Mouse (Mus musculus) erythroblast, adult 5-6 weeks (primary cell): Measurements from ENCODE around the gene Jund. TPM values are rescaled to one million over a fixed set of nuclear protein-coding genes. Genes with fewer than 3 reads are reported as not detected.

Source experiments
- ATAC-seq: replicated peaks from 2 replicates; pipeline ENCODE4 v1.8.0; 2016; ENCODE audit warnings: moderate number of reproducible peaks, mild to moderate bottlenecking, moderate TSS enrichment, inconsistent platforms; ENCODE audit not compliant: poor library complexity, low FRiP score, severe bottlenecking
- total RNA-seq, 2 experiments: library from RNA; stranded (forward) in 1 of 2; stranded (reverse) in 1 of 2; fragments of 150-400 nt in 1 of 2; fragments of 200-764, 138-1000 nt in 1 of 2; gene quantifications; 2 replicates each; pipeline versions ENCODE4 v1.2.3 to v1.2.4; 2015 to 2017; ENCODE audit warnings: low replicate concordance in 2 of 2

Jund gene
- total RNA-seq, 2 experiments from 2014 or later = 29.2 to 52.2 TPM

DNA sequence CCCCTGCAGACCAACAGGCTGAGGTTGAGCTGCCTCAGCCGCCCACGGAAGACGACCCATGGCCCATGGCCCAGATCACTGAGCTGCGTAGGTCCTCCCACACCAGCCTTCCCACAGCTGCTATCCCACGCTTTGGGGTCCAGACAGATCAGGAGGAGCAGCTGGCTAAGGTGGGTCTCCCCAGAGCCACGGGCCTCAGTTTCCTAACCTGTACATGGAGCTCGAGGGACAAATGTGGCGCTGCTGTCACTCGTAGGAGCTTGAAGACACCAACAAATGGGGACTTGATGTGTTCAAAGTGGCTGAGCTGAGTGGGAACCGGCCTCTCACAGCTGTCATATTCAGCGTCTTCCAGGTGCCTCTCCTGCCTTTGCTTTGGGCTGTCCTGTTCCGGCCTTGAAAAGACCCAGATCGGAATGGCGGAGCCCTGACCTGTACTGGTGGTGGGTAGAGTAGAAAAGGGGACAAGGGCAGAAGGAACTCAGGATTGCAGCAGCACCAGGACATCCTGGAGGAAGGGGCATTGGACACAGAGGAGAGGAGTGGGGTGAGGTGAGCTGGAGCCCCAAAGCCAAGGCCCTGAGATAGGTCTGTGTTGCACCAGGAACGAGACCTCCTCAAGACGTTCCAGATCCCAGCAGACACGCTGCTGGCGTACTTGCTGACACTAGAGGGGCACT lies 48.6 kb downstream of the Jund start:
- ATAC-seq = no peak

DNA sequence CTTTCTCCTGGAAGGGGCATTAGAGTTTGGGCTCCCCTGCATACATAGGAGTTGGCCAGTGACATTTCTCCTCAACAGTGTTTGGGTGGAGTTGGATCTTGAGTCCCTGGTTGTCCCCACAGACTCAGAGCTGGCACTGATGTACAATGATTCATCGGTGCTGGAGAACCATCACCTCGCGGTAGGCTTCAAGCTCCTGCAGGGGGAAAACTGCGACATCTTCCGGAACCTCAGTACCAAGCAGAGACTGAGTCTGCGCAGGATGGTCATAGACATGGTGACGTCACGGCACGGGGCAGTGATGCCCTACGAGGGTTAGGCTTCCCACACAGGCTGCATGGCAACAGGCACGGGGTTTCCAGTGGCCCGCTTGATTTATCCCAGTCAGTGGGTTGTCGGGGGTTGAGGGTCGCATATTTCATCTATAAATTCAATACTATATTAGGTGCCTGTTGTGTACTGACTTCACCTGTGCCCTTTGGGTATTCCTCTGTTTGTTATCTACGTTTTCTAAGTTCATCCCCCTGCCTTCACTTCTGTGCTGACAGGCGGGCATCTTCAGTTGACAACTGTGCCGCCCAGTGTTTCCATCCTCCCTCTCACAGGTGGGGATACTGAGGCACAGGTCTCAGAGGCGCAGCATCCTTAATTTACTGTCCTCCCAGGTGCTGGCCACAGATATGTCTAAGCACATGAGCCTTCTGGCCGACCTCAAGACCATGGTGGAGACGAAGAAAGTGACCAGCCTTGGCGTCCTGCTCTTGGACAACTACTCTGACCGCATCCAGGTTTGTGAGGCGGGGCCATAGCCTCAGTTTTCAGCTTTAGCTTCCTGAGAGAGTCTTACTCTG lies 49.7 kb downstream of the Jund start:
- no peak for ATAC-seq

DNA sequence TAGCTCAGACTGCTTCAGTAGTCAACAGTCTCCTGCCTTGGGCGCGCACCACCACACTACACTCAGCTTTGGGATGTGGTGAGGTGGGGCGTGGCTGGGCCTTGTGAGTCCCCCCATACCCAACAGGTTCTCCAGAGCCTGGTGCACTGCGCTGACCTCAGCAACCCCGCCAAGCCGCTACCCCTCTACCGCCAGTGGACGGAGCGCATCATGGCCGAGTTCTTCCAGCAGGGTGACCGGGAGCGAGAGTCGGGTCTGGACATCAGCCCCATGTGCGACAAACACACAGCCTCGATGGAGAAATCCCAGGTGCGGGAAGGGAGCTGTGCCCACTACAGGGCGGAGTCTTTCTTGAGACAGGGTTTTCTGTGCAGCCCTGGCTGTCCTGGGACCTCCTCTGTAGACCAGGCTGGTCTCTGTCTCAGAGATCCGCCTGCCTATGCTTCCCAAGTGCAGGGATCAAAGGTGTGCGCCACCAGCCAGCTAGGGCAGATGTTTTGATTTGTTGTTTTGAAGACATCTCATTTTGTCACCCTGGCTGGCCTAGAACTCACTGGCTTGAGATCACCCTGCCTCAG lies 50.4 kb downstream of the Jund start:
- 0 out of 2 replicates have a peak, but pooled peaks have one; percentile 3 for ATAC-seq

Other genes starting within 250 kb of the Jund start
- 0.38 and 1.7 TPM in 2 replicates for gene Klhl26, start 222.0 kb upstream of the Jund start, total RNA-seq (2015; ENCODE audit: low replicate concordance)
- 1.8 and 2.8 TPM in 2 replicates for gene Klhl26, start 222.0 kb upstream of the Jund start, total RNA-seq (2017; ENCODE audit: low replicate concordance)
- gene Tmem59l, start 211.6 kb upstream of the Jund start, total RNA-seq (2015; ENCODE audit: low replicate concordance) = not detected in 2 replicates
- gene Tmem59l, start 211.6 kb upstream of the Jund start, total RNA-seq (2017; ENCODE audit: low replicate concordance) = not detected in 2 replicates
- gene Crlf1, start 205.8 kb upstream of the Jund start, total RNA-seq (2015; ENCODE audit: low replicate concordance) = 3.7 TPM in 1 of 2 replicates, not detected in the other
- 2.5 TPM in 1 of 2 replicates, not detected in the other for gene Crlf1, start 205.8 kb upstream of the Jund start, total RNA-seq (2017; ENCODE audit: low replicate concordance)
- 2.9 and 14.0 TPM in 2 replicates for gene Rex1bd, start 192.2 kb upstream of the Jund start, total RNA-seq (2015; ENCODE audit: low replicate concordance)
- gene Rex1bd, start 192.2 kb upstream of the Jund start, total RNA-seq (2017; ENCODE audit: low replicate concordance) = 5.2 and 9.5 TPM in 2 replicates
- gene Uba52, start 188.1 kb upstream of the Jund start, total RNA-seq (2015; ENCODE audit: low replicate concordance) = 653 and 914 TPM in 2 replicates
- gene Uba52, start 188.1 kb upstream of the Jund start, total RNA-seq (2017; ENCODE audit: low replicate concordance) = 249 and 1,009 TPM in 2 replicates
- 27.1 and 47.4 TPM in 2 replicates for gene Fkbp8, start 171.2 kb upstream of the Jund start, total RNA-seq (2015; ENCODE audit: low replicate concordance)
- gene Fkbp8, start 171.2 kb upstream of the Jund start, total RNA-seq (2017; ENCODE audit: low replicate concordance) = 53.5 and 56.9 TPM in 2 replicates
- gene Kxd1, start 171.0 kb upstream of the Jund start, total RNA-seq (2015; ENCODE audit: low replicate concordance) = 21.7 and 45.3 TPM in 2 replicates
- gene Kxd1, start 171.0 kb upstream of the Jund start, total RNA-seq (2017; ENCODE audit: low replicate concordance) = 10.9 and 18.1 TPM in 2 replicates
- gene Ell, start 159.5 kb upstream of the Jund start, total RNA-seq (2015; ENCODE audit: low replicate concordance) = 2.5 and 5.2 TPM in 2 replicates
- gene Ell, start 159.5 kb upstream of the Jund start, total RNA-seq (2017; ENCODE audit: low replicate concordance) = 4.0 and 4.7 TPM in 2 replicates
- gene Isyna1, start 104.6 kb upstream of the Jund start, total RNA-seq (2015; ENCODE audit: low replicate concordance) = 3.8 and 6.1 TPM in 2 replicates
- 1.4 and 7.7 TPM in 2 replicates for gene Isyna1, start 104.6 kb upstream of the Jund start, total RNA-seq (2017; ENCODE audit: low replicate concordance)
- 6.3 and 10.9 TPM in 2 replicates for gene Ssbp4, start 90.1 kb upstream of the Jund start, total RNA-seq (2015; ENCODE audit: low replicate concordance)
- 6.3 and 13.8 TPM in 2 replicates for gene Ssbp4, start 90.1 kb upstream of the Jund start, total RNA-seq (2017; ENCODE audit: low replicate concordance)
- 5.4 and 9.0 TPM in 2 replicates for gene Lrrc25, start 82.8 kb upstream of the Jund start, total RNA-seq (2015; ENCODE audit: low replicate concordance)
- gene Lrrc25, start 82.8 kb upstream of the Jund start, total RNA-seq (2017; ENCODE audit: low replicate concordance) = 0.98 and 2.3 TPM in 2 replicates
- not detected in 2 replicates for gene Gdf15, start 66.5 kb upstream of the Jund start, total RNA-seq (2015; ENCODE audit: low replicate concordance)
- 0.60 TPM in 1 of 2 replicates, not detected in the other for gene Gdf15, start 66.5 kb upstream of the Jund start, total RNA-seq (2017; ENCODE audit: low replicate concordance)
- 1.2 and 5.9 TPM in 2 replicates for gene Pgpep1, start 38.6 kb upstream of the Jund start, total RNA-seq (2015; ENCODE audit: low replicate concordance)
- 0.28 and 1.4 TPM in 2 replicates for gene Pgpep1, start 38.6 kb upstream of the Jund start, total RNA-seq (2017; ENCODE audit: low replicate concordance)
- gene Lsm4, start 25.7 kb upstream of the Jund start, total RNA-seq (2015; ENCODE audit: low replicate concordance) = 41.1 and 51.6 TPM in 2 replicates
- 20.9 and 26.2 TPM in 2 replicates for gene Lsm4, start 25.7 kb upstream of the Jund start, total RNA-seq (2017; ENCODE audit: low replicate concordance)
- not detected in 2 replicates for gene Iqcn, start 4.5 kb downstream of the Jund start, total RNA-seq (2015; ENCODE audit: low replicate concordance)
- not detected in 2 replicates for gene Iqcn, start 4.5 kb downstream of the Jund start, total RNA-seq (2017; ENCODE audit: low replicate concordance)
- not detected in 2 replicates for gene Gm3336, start 19.6 kb downstream of the Jund start, total RNA-seq (2015; ENCODE audit: low replicate concordance)
- not detected in 2 replicates for gene Gm3336, start 19.6 kb downstream of the Jund start, total RNA-seq (2017; ENCODE audit: low replicate concordance)
- gene Pde4c, start 24.8 kb downstream of the Jund start, total RNA-seq (2015; ENCODE audit: low replicate concordance) = not detected in 2 replicates
- gene Pde4c, start 24.8 kb downstream of the Jund start, total RNA-seq (2017; ENCODE audit: low replicate concordance) = not detected in 2 replicates
- not detected in 2 replicates for gene Rab3a, start 55.7 kb downstream of the Jund start, total RNA-seq (2015; ENCODE audit: low replicate concordance)
- 1.5 TPM in 1 of 2 replicates, not detected in the other for gene Rab3a, start 55.7 kb downstream of the Jund start, total RNA-seq (2017; ENCODE audit: low replicate concordance)
- gene Mpv17l2, start 62.0 kb downstream of the Jund start, total RNA-seq (2015; ENCODE audit: low replicate concordance) = 8.2 and 9.6 TPM in 2 replicates
- gene Mpv17l2, start 62.0 kb downstream of the Jund start, total RNA-seq (2017; ENCODE audit: low replicate concordance) = 3.8 and 6.4 TPM in 2 replicates
- gene Pik3r2, start 77.8 kb downstream of the Jund start, total RNA-seq (2015; ENCODE audit: low replicate concordance) = 4.8 and 12.1 TPM in 2 replicates
- 5.9 and 6.3 TPM in 2 replicates for gene Pik3r2, start 77.8 kb downstream of the Jund start, total RNA-seq (2017; ENCODE audit: low replicate concordance)
- gene Mast3, start 106.1 kb downstream of the Jund start, total RNA-seq (2015; ENCODE audit: low replicate concordance) = 21.7 and 29.2 TPM in 2 replicates
- gene Mast3, start 106.1 kb downstream of the Jund start, total RNA-seq (2017; ENCODE audit: low replicate concordance) = 3.9 and 5.4 TPM in 2 replicates
- not detected in 2 replicates for gene Il12rb1, start 109.5 kb downstream of the Jund start, total RNA-seq (2015; ENCODE audit: low replicate concordance)
- gene Il12rb1, start 109.5 kb downstream of the Jund start, total RNA-seq (2017; ENCODE audit: low replicate concordance) = 0.14 and 0.51 TPM in 2 replicates
- gene Arrdc2, start 140.8 kb downstream of the Jund start, total RNA-seq (2015; ENCODE audit: low replicate concordance) = 15.0 and 25.7 TPM in 2 replicates
- gene Arrdc2, start 140.8 kb downstream of the Jund start, total RNA-seq (2017; ENCODE audit: low replicate concordance) = 18.1 and 30.8 TPM in 2 replicates
- gene Kcnn1, start 164.3 kb downstream of the Jund start, total RNA-seq (2015; ENCODE audit: low replicate concordance) = not detected in 2 replicates
- not detected in 2 replicates for gene Kcnn1, start 164.3 kb downstream of the Jund start, total RNA-seq (2017; ENCODE audit: low replicate concordance)
- gene Ccdc124, start 175.0 kb downstream of the Jund start, total RNA-seq (2015; ENCODE audit: low replicate concordance) = 12.3 and 14.2 TPM in 2 replicates
- gene Ccdc124, start 175.0 kb downstream of the Jund start, total RNA-seq (2017; ENCODE audit: low replicate concordance) = 11.7 and 13.4 TPM in 2 replicates
- not detected in 2 replicates for gene Slc5a5, start 193.8 kb downstream of the Jund start, total RNA-seq (2015; ENCODE audit: low replicate concordance)
- 0.17 TPM in 1 of 2 replicates, not detected in the other for gene Slc5a5, start 193.8 kb downstream of the Jund start, total RNA-seq (2017; ENCODE audit: low replicate concordance)
- gene Rpl18a, start 198.5 kb downstream of the Jund start, total RNA-seq (2015; ENCODE audit: low replicate concordance) = 1,597 and 1,896 TPM in 2 replicates
- 369 and 492 TPM in 2 replicates for gene Rpl18a, start 198.5 kb downstream of the Jund start, total RNA-seq (2017; ENCODE audit: low replicate concordance)
- gene Map1s, start 207.0 kb downstream of the Jund start, total RNA-seq (2015; ENCODE audit: low replicate concordance) = 2.3 and 4.0 TPM in 2 replicates
- gene Map1s, start 207.0 kb downstream of the Jund start, total RNA-seq (2017; ENCODE audit: low replicate concordance) = 2.2 and 3.1 TPM in 2 replicates